Mouse (Mus musculus) thymus, adult 2 months (tissue): ENCODE measurements at regions not wholly inside any gene's neighbourhood (a gene's known extent, or its start where the extent isn't known, plus 50 kb on each side); places are given as distances from the start of the nearest gene placed in this dataset.
"Not testable (repeated sequence)": the region's sequence is repeated elsewhere in the genome, so short reads cannot be mapped to it uniquely, and the experiment has no call there.

Source experiments
- DNase-seq: peaks from one replicate; pipeline ENCODE4 v3.0.0; 2021
- H3K27ac ChIP-seq: fragments of 200-500 bp; 2 replicates; pipeline ENCODE4 v1.5.1; 2012; ENCODE audit warnings: low read length, control low read depth; ENCODE audit not compliant: control insufficient read depth, insufficient read depth
- H3K27me3 ChIP-seq: fragments of 200-500 bp; 2 replicates; pipeline ENCODE4 v1.6.1; 2012; ENCODE audit warnings: mild to moderate bottlenecking, low read length, moderate library complexity, mixed read lengths; ENCODE audit not compliant: control insufficient read depth, insufficient read depth
- H3K36me3 ChIP-seq: fragments of 200-500 bp; 2 replicates; pipeline ENCODE4 v1.6.1; 2012; ENCODE audit warnings: mild to moderate bottlenecking, low read length, moderate library complexity; ENCODE audit not compliant: control insufficient read depth, insufficient read depth
- H3K4me1 ChIP-seq: fragments of 200-500 bp; replicated peaks from 2 replicates; pipeline ENCODE4 v1.6.1; 2012; ENCODE audit warnings: low read length; ENCODE audit not compliant: control insufficient read depth, insufficient read depth
- H3K4me3 ChIP-seq: fragments of 200-500 bp; 2 replicates; pipeline ENCODE4 v1.5.1; 2012; ENCODE audit warnings: mild to moderate bottlenecking, low read length, control low read depth, moderate library complexity; ENCODE audit not compliant: control insufficient read depth, insufficient read depth
- CTCF ChIP-seq: fragments of 200-500 bp; IDR thresholded peaks from 2 replicates; pipeline ENCODE4 v1.5.1; 2012; ENCODE audit warnings: mild to moderate bottlenecking, control low read depth, low read length, moderate library complexity, borderline replicate concordance; ENCODE audit not compliant: control insufficient read depth, poor library complexity, insufficient read depth; ENCODE audit errors: extremely low read depth
- POLR2A ChIP-seq: fragments of 200-500 bp; IDR thresholded peaks from 2 replicates; pipeline ENCODE4 v1.6.1; 2012; ENCODE audit warnings: mild to moderate bottlenecking, low read length, control low read depth, moderate library complexity; ENCODE audit not compliant: control insufficient read depth, poor library complexity, insufficient read depth; ENCODE audit errors: extremely low read depth
- WGBS: fragments of 180-500 bp; shearing (Covaris S2); methylation state at CpG from one replicate; pipeline ENCODE4 v1.1.7; 2018; 5-methylcytosine and 5-hydroxymethylcytosine counted together

GRCm38 (mm10) chr15:37097426-37097825 lies 89.9 kb upstream of the Zfp706 start:
- DNase-seq, result no peak
- 94% methylated on average over 7 of the region's 7 CpGs for WGBS
- Histone ChIP-seq H3K4me3 (no peak overlapping the region), H3K27me3 (no peaks in the 10 kb centered on the region), H3K27ac (no peak overlapping the region), H3K36me3 (no peaks in the 10 kb centered on the region), H3K4me1 (no peaks in the 10 kb centered on the region)
- TF ChIP-seq POLR2A (no peak), CTCF (no peak)

- WGBS, result 85% methylated on average over 5 of the region's 5 CpGs
- H3K36me3 ChIP-seq, H3K27ac ChIP-seq, H3K4me1 ChIP-seq, H3K27me3 ChIP-seq, H3K4me3 ChIP-seq, DNase-seq: not testable (repeated sequence)
Observed at GRCm38 (mm10) chr15:37091171-37091570, 83.6 kb upstream of the Zfp706 start.

GRCm38 (mm10) chr15:37083726-37084125 lies 76.2 kb upstream of the Zfp706 start:
- Histone ChIP-seq H3K27me3 (no peaks in the 10 kb centered on the region), H3K4me3 (no peak overlapping the region)
- WGBS, result 92% methylated on average over 3 of the region's 3 CpGs

GRCm38 (mm10) chr15:37081836-37082235 lies 74.3 kb upstream of the Zfp706 start:
- no peak for DNase-seq
- no peak overlapping the region for H3K4me3 ChIP-seq
- TF ChIP-seq CTCF, result no peak
- TF ChIP-seq POLR2A, result no peak
- 81% methylated on average over 2 of the region's 2 CpGs for WGBS
- H3K4me1 ChIP-seq, result no peaks in the 10 kb centered on the region
- H3K27me3 ChIP-seq, result no peaks in the 10 kb centered on the region
- no peak overlapping the region for H3K27ac ChIP-seq
- no peaks in the 10 kb centered on the region for H3K36me3 ChIP-seq

More at GRCm38 (mm10) chr15:37083726-37084125, 76.2 kb upstream of the Zfp706 start:
- no peak for TF ChIP-seq POLR2A
- no peak for TF ChIP-seq CTCF
- Histone ChIP-seq H3K4me1 (no peaks in the 10 kb centered on the region), H3K27ac (no peak overlapping the region), H3K36me3 (no peaks in the 10 kb centered on the region)
- no peak for DNase-seq

DNA sequence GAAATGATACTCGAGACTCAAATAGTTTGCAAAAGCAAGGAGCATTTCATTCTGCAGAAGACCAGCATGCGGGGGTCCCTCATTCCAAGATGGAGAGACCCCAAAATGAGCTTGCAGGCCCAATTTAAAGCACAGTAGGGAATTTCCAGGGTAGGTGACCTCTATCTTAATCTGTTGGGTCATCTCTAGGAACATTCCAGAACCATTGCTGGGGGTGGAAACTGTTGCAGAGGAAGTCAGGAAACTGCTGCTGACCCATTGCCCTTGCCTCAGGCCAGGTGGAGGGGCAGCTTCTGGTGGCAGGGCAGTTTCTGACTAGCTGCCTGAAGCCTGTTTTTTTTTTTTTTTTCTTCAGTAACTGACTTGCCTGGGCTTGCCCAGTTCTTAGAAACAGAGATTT lies 73.4 kb upstream of the Zfp706 start:
- DNase-seq, result no peak
- Histone ChIP-seq H3K27ac (no peak overlapping the region), H3K4me1 (no peaks in the 10 kb centered on the region), H3K4me3 (no peak overlapping the region), H3K27me3 (no peaks in the 10 kb centered on the region), H3K36me3 (no peaks in the 10 kb centered on the region)
- no peak for TF ChIP-seq CTCF
- no peak for TF ChIP-seq POLR2A
- 96% methylated on average over 2 of the region's 2 CpGs for WGBS

GRCm38 (mm10) chr15:37080395-37080794 lies 72.8 kb upstream of the Zfp706 start:
- TF ChIP-seq CTCF, result no peak
- no peak for TF ChIP-seq POLR2A
- Histone ChIP-seq H3K4me3 (no peak overlapping the region), H3K27me3 (no peaks in the 10 kb centered on the region), H3K36me3 (no peaks in the 10 kb centered on the region), H3K4me1 (no peaks in the 10 kb centered on the region), H3K27ac (no peak overlapping the region)
- no peak for DNase-seq
- WGBS, result 97% methylated on average over 4 of the region's 4 CpGs

- H3K4me3 ChIP-seq, H3K36me3 ChIP-seq, H3K27me3 ChIP-seq, DNase-seq, H3K4me1 ChIP-seq, H3K27ac ChIP-seq: not testable (repeated sequence)
- WGBS, result 96% methylated on average over 2 of the region's 2 CpGs
Observed at GRCm38 (mm10) chr15:37074207-37074606, 66.6 kb upstream of the Zfp706 start.
